Mouse (Mus musculus) heart, embryonic 12.5 days (tissue): ENCODE data around the gene Mpdz. TPM values are rescaled to one million over a fixed set of nuclear protein-coding genes. Genes with fewer than 3 reads are reported as not detected.

ENCODE experiments used
- ATAC-seq: fragments of 200-750 bp; cut with Nextera tagmentation; 2 replicates; pipeline ENCODE4 v1.8.0; 2017; ENCODE audit warnings: moderate TSS enrichment, moderate library complexity; ENCODE audit not compliant: insufficient number of reproducible peaks, low FRiP score
- H3K27ac ChIP-seq: fragments of 300-500 bp; sonication (generic); 2 replicates; pipeline ENCODE4 v1.5.1; 2016; ENCODE audit warnings: mild to moderate bottlenecking, moderate library complexity; ENCODE audit not compliant: poor library complexity, severe bottlenecking
- H3K27me3 ChIP-seq: fragments of 300-500 bp; sonication (generic); replicated peaks from 2 replicates; pipeline ENCODE4 v1.6.1; 2016; ENCODE audit warnings: mild to moderate bottlenecking, moderate library complexity
- H3K36me3 ChIP-seq: fragments of 300-500 bp; sonication (generic); 2 replicates; pipeline ENCODE4 v1.6.1; 2016; ENCODE audit warnings: mild to moderate bottlenecking, moderate library complexity
- H3K4me1 ChIP-seq: fragments of 300-500 bp; sonication (generic); replicated peaks from 2 replicates; pipeline ENCODE4 v1.6.1; 2016; ENCODE audit warnings: mild to moderate bottlenecking
- H3K4me2 ChIP-seq: fragments of 300-500 bp; sonication (generic); 2 replicates; pipeline ENCODE4 v1.6.1; 2016; ENCODE audit warnings: mild to moderate bottlenecking, moderate library complexity
- H3K4me3 ChIP-seq: fragments of 300-500 bp; sonication (generic); 2 replicates; pipeline ENCODE4 v1.5.1; 2016; ENCODE audit warnings: mild to moderate bottlenecking
- H3K9ac ChIP-seq: fragments of 300-500 bp; sonication (generic); 2 replicates; pipeline ENCODE4 v1.6.1; 2016; ENCODE audit warnings: mild to moderate bottlenecking, moderate library complexity
- H3K9me3 ChIP-seq: fragments of 300-500 bp; sonication (generic); replicated peaks from 2 replicates; pipeline ENCODE4 v1.6.1; 2016; ENCODE audit warnings: mild to moderate bottlenecking, moderate library complexity
- WGBS: fragments of 180-500 bp; shearing (Covaris S2); methylation state at CpG from one replicate; pipeline ENCODE4 v1.1.7; 2016; 5-methylcytosine and 5-hydroxymethylcytosine counted together
- polyA plus RNA-seq: library from polyadenylated mRNA; unstranded; fragments of >200 nt; fragmentation: Nextera tagmentation; extraction: Ambion mirVana; gene quantifications from 2 replicates; pipeline ENCODE4 v1.2.1, GENCODE M21; 2016

The Mpdz gene
- polyA plus RNA-seq, 1 experiment from 2014 or later = 34.3 TPM

DNA sequence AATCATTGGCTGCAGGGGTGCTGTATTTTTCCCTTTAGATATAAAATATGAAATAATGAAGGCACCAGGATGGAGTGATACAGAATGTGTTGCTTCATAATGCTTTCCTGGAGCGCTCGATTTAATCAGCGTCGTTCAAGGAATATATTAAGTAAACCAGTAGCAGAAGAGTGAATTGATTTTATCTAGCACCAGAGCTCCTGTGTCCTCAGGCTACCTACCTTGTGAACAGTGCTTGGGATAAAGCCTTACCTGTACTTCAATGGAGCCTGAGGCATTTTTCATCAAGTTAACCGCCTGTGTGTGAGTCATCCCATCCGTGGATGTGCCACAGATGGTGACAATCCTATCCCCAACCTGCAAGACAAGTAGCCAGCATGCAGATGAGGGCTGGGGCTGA, 159.5 kb downstream of the Mpdz start:
- no peak for ATAC-seq
- H3K4me3 ChIP-seq = no peak overlapping the region

DNA sequence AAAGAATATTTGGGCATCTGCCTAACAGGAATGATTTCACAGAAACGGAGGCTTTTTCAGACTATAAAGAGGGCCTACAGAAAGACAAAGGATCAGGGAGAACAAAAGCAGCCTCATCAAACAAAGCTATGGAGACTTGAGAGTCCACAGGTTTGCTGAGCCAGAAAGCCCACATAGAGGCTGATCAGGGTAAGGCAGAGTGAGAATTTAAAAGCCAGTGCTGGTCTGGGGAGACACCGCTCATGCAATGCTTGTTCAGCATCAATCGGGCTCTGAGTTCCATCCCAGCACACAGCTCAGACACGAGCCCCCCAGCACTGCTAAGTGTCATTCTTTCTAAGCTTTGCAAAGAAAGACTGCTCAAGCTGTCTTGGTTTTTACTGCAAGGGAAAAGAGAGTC, 162.5 kb downstream of the Mpdz start:
- ATAC-seq = no peak
- Histone ChIP-seq H3K36me3 (peaks cover 39% of the 10 kb centered on the region), H3K9me3 (no peaks in the 10 kb centered on the region), H3K9ac (no peak overlapping the region), H3K4me1 (no peaks in the 10 kb centered on the region; the same call in 1 of the 2 replicates), H3K4me2 (no peak overlapping the region), H3K27ac (no peak overlapping the region), H3K27me3 (no peaks in the 10 kb centered on the region), H3K4me3 (no peak overlapping the region)
- WGBS = 78% methylated on average over 4 of the region's 4 CpGs

More for the DNA sequence above, 159.5 kb downstream of the Mpdz start:
- no peaks in the 10 kb centered on the region for H3K4me1 ChIP-seq
- H3K9ac ChIP-seq = no peak overlapping the region
- no peak overlapping the region for H3K4me2 ChIP-seq
- WGBS = 89% methylated on average over 6 of the region's 6 CpGs
- H3K27me3 ChIP-seq = no peaks in the 10 kb centered on the region
- peaks cover 42% of the 10 kb centered on the region for H3K36me3 ChIP-seq
- no peak overlapping the region for H3K27ac ChIP-seq
- no peaks in the 10 kb centered on the region for H3K9me3 ChIP-seq

DNA sequence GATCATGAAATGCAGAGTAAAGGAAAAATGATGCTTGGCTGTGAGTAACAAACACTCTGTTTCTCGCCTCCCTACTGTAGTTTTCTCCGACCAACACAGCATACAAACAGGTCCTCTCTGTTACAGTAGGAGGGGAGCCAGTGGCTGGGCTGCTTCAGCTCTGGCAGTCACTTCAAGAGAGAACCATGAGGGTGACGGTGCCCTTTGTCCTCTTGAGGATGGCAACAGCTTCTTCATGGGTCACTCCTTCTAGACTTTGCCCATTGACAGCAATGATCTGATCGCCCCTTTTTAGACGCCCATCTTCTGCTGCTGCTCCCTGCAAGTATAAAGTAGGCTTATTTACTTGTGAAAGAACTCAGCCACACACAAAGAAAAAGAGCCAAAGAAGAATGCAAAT, 163.2 kb downstream of the Mpdz start:
- no peak overlapping the region for H3K4me2 ChIP-seq
- 90% methylated on average over 5 of the region's 5 CpGs for WGBS
- no peaks in the 10 kb centered on the region; the same call in 1 of the 2 replicates for H3K4me1 ChIP-seq
- no peak overlapping the region for H3K27ac ChIP-seq
- H3K4me3 ChIP-seq = no peak overlapping the region
- no peak overlapping the region for H3K9ac ChIP-seq
- H3K36me3 ChIP-seq = peaks cover 37% of the 10 kb centered on the region
- no peaks in the 10 kb centered on the region for H3K27me3 ChIP-seq
- no peak for ATAC-seq
- 0 out of 2 replicates have a peak, but pooled peaks cover 4% of the 10 kb centered on the region for H3K9me3 ChIP-seq

DNA sequence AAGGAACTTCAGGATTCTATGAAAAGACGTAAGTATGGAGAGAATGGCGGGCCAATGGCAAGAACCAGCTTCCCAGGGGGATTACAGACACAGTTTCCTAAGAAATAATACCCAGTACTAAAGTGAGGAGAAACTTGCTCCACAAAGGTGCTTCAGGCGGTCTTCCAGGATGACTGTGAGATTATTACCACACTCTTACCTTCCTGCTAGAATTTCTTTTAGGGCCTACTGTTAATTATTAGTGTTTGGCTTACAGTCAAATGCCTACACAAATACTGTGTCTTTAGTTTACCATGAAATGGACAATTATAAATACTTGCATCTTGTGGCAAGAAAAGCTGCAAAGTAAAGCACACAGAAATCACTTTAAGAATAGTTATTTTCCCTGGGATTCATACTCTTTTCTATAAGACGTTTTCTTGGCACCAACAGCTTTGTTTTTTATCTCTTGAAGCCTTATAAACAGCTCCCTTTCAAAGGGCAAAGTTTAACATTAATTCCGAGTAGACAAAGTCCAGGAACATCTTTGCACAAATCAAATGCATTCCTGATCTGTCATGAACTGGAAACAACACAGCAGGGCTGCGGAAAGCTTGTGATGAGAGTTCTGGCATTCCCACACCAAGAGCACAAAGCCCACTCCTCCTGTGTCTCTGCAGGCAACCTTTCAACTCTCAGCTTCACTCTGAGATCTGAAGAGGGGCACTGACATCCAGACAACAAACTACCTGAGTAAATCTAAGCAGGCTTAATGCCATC, 166.5 kb downstream of the Mpdz start:
- ATAC-seq = no peak; the same call in 1 of the 2 replicates
- H3K9me3 ChIP-seq = 0 out of 2 replicates have a peak, but pooled peaks cover 4% of the 10 kb centered on the region
- H3K36me3 ChIP-seq = peaks cover 19% of the 10 kb centered on the region
- H3K4me2 ChIP-seq = no peak overlapping the region
- H3K27ac ChIP-seq = no peak overlapping the region
- no peak overlapping the region for H3K9ac ChIP-seq
- WGBS = 46% methylated on average over 6 of the region's 6 CpGs
- H3K4me3 ChIP-seq = no peak overlapping the region
- peaks cover 10% of the 10 kb centered on the region for H3K4me1 ChIP-seq
- no peaks in the 10 kb centered on the region for H3K27me3 ChIP-seq

DNA sequence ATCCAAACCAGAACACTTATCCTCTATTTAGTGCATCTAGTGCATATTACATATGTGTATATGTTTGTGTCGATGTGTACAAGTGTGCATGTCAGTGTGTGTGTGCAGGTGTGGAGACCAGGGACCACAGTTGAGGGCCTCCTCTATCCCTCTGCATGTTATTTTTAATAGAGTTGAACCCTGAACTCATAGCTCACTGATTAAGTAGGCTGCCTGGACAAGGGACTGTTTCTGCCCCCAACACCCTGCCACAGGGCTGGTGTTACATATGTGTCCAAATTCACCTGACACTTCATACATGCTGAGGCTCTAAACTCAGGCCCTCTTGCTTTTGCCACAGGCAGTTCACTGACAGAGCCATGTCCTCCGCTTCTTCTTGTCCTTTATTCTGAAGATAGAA, 169.5 kb downstream of the Mpdz start:
- H3K9me3 ChIP-seq = 0 out of 2 replicates have a peak, but pooled peaks cover 4% of the 10 kb centered on the region
- H3K4me2 ChIP-seq = no peak overlapping the region
- no peak overlapping the region for H3K4me3 ChIP-seq
- 76% methylated on average over 2 of the region's 2 CpGs for WGBS
- peaks cover 11% of the 10 kb centered on the region for H3K36me3 ChIP-seq
- H3K27me3 ChIP-seq = no peaks in the 10 kb centered on the region
- peaks cover 10% of the 10 kb centered on the region for H3K4me1 ChIP-seq
- no peak overlapping the region for H3K27ac ChIP-seq
- no peak overlapping the region for H3K9ac ChIP-seq
- ATAC-seq = no peak

DNA sequence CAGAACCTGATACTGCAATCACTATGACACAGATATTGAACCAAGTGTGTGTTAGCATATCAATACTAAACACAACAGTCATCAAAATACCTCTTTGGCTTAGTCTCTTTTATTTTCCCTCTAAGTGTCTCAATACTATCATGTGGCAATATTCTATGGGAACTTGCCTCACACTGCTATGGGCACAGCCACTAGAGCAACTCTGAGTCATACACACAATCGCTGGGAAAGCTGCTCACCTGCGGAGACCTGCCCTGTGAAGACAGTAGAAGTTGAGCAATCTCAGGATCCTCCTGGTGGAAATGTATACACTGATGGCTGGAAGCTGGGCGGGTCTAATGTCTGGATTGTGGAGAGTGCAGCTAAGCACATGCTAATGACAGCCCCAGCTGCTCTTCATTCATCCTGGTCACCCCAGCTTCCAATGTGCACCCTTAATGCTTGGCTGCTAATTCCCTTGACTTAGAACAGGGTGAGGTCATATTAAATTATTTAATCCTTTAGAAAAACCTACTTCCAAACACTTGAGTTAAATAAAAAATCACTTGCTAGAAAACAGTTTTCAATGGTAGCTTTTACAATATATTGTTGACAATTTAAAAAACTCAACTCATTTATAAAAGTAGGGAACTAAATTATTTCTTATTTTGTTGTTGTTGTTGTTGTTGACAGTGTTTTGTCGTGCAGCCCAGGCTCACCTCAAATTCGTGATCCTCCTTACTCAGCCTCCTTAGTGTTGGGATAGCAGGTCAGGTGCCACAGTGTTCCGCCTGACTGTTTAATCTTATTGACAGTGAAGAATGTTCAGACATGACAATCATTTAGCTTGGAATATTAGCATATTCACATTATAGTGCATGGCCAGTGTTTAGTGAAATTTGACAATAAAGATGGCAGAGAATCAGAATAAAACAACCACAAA, 189.5 kb downstream of the Mpdz start:
- no peak for ATAC-seq

DNA sequence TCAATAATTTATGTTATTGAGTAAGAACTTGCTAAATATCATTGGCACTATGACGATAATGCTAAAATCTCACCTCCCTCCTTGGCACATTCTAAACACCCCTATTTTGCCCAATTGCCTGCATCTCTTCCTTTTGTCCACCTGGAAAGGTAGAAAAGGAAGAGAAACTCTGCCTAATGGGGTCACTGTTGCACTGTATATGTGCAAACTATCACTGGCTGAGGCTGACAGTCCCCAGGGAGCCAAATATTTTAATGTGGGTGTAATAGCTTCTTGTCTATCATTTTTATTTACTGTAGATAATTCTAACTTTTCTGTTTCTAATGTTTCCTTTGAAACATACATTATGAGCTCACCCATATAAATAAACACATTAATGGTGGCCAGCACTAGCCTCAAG, 190.3 kb downstream of the Mpdz start:
- Histone ChIP-seq H3K27ac (no peak overlapping the region), H3K4me3 (no peak overlapping the region), H3K27me3 (no peaks in the 10 kb centered on the region), H3K36me3 (no peaks in the 10 kb centered on the region), H3K9me3 (no peaks in the 10 kb centered on the region), H3K4me1 (0 out of 2 replicates have a peak, but pooled peaks cover 6% of the 10 kb centered on the region), H3K4me2 (no peak overlapping the region), H3K9ac (no peak overlapping the region)
- ATAC-seq = no peak
- 82% methylated on average over 1 of the region's 1 CpGs for WGBS

More for the DNA sequence above, 189.5 kb downstream of the Mpdz start:
- H3K4me2 ChIP-seq = no peak overlapping the region
- no peak overlapping the region for H3K9ac ChIP-seq
- no peak overlapping the region for H3K4me3 ChIP-seq
- no peaks in the 10 kb centered on the region for H3K36me3 ChIP-seq
- H3K27ac ChIP-seq = no peak overlapping the region
- no peaks in the 10 kb centered on the region for H3K9me3 ChIP-seq
- no peaks in the 10 kb centered on the region for H3K27me3 ChIP-seq
- H3K4me1 ChIP-seq = 0 out of 2 replicates have a peak, but pooled peaks cover 6% of the 10 kb centered on the region
- 70% methylated on average over 6 of the region's 6 CpGs for WGBS

DNA sequence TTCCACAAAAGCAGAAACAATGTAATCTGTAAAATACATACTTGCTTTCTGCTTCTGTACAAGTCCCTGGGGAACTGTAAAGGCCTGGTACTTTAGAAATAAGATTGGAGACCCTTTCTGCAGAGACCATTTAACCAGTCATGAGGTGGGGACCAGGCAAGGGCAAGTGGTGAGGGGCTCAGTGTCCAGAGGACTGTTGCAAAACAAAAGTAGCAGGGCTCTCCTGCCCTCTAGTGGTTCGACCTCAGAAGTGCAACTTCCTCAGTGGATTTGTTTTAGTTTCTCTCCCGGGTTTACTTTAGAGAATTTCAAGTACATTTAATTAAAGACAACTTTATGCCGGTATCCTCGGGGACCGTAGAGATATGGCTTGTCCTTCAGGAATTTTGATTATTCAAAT, 190.7 kb downstream of the Mpdz start:
- 12% methylated on average over 5 of the region's 5 CpGs for WGBS
- Histone ChIP-seq H3K9me3 (no peaks in the 10 kb centered on the region), H3K4me1 (0 out of 2 replicates have a peak, but pooled peaks cover 6% of the 10 kb centered on the region), H3K27me3 (no peaks in the 10 kb centered on the region), H3K4me3 (no peak overlapping the region), H3K9ac (no peak overlapping the region), H3K27ac (no peak overlapping the region), H3K4me2 (no peak overlapping the region), H3K36me3 (no peaks in the 10 kb centered on the region)
- ATAC-seq = no peak

DNA sequence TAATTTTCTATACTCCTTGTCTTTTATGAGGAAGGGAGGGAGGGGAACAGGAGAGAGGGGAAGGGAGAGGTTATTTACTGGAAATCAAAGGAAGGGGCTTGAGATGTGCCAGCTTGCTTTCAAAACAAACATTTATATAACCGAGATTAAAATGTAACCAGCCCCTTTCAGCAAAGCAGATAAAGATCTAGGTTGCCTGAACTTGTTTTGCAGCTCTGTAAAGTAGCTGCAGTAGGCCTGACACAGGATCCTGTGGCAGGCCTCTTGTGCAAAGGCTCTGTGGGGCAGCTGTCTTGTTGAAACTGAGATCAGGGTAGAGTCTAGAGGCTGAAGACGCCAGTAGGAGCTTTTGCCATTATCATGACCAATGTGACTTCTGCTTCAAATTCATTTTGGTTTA, 193.4 kb downstream of the Mpdz start:
- Histone ChIP-seq H3K27me3 (no peaks in the 10 kb centered on the region), H3K4me3 (no peak overlapping the region), H3K9me3 (no peaks in the 10 kb centered on the region), H3K36me3 (no peaks in the 10 kb centered on the region), H3K4me2 (no peak overlapping the region), H3K27ac (no peak overlapping the region), H3K9ac (no peak overlapping the region), H3K4me1 (no peaks in the 10 kb centered on the region)
- no peak for ATAC-seq
- WGBS = 55% methylated on average over 2 of the region's 2 CpGs

DNA sequence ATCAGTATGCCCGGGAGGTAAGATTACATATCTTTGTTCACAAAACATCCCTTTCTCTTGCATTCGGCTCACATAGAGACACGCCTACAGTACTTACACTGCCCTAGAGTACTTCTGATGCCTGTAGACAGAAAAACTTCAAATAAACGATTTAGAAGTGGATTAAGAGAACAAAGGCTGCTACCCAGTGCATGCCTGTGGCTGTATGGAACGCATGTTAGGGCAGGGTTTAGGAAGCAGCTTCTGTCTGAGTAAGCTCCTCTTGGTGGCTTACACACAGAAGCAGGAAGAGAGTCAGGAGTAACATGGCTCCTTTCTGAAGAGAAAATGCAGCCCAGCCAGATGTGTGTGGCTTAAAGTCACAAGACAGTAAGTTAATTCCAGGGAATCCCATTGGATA, 206.4 kb downstream of the Mpdz start:
- WGBS = 70% methylated on average over 5 of the region's 5 CpGs
- no peaks in the 10 kb centered on the region for H3K4me1 ChIP-seq
- ATAC-seq = no peak
- no peaks in the 10 kb centered on the region for H3K27me3 ChIP-seq
- H3K27ac ChIP-seq = no peak overlapping the region
- no peaks in the 10 kb centered on the region for H3K9me3 ChIP-seq
- no peak overlapping the region for H3K4me3 ChIP-seq
- H3K9ac ChIP-seq = no peak overlapping the region
- H3K4me2 ChIP-seq = no peak overlapping the region
- no peaks in the 10 kb centered on the region for H3K36me3 ChIP-seq
